Mouse (Mus musculus): ENCODE results near the gene Rab3d. TPM values are rescaled to one million over a fixed set of nuclear protein-coding genes. Genes with fewer than 3 reads are reported as not detected.
A peak's percentile ranks its signal among the peaks of the same experiment; 100 is the strongest.

Rab3d gene
- polyA plus RNA-seq, 1 experiment from 2014 or later, result 20.2 TPM

DNA sequence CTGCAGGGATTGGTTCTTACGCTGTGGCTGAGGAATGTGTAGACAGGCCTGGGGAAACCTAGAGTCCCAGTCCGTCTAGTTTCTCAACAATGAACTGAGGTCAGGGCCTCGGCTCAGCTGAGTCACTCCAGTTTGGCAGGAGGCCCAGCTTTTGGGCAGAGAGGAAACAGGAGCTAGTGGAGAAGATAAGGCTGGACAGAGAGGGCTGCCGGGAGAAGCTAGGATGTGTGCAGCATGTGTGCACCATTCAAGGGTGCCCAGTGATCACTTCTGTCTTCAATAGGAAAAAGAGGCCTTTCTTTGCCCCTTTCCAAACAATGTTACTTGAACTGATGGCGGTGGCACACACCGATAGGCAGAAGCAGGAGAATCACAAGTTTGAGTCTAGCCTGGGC lies 6.1 kb upstream of the Rab3d start:
- Histone ChIP-seq H3K4me3 (no peak overlapping the region), H3K27me3 (no peaks in the 10 kb centered on the region), H3K4me2 (no peak overlapping the region), H3K36me3 (0 out of 2 replicates have a peak, but pooled peaks cover 4% of the 10 kb centered on the region), H3K4me1 (peaks cover 23% of the 10 kb centered on the region), H3K27ac (peak overlapping the region; percentile 80), H3K9ac (no peak overlapping the region), H3K9me3 (no peaks in the 10 kb centered on the region)
- 23% methylated on average over 6 of the region's 6 CpGs for WGBS
- ATAC-seq (ENCODE audit: borderline replicate concordance, extremely low read depth, low FRiP score, low TSS enrichment), result peak; percentile 83

- peak overlapping the region; percentile 80 for H3K27ac ChIP-seq
- H3K36me3 ChIP-seq, result 0 out of 2 replicates have a peak, but pooled peaks cover 4% of the 10 kb centered on the region
- H3K9ac ChIP-seq, result no peak overlapping the region
- WGBS, result 16% methylated on average over 3 of the region's 3 CpGs
- no peak overlapping the region for H3K4me2 ChIP-seq
- ATAC-seq (ENCODE audit: borderline replicate concordance, extremely low read depth, low FRiP score, low TSS enrichment), result no peak; the same call in 1 of the 2 replicates
- no peaks in the 10 kb centered on the region for H3K27me3 ChIP-seq
- H3K9me3 ChIP-seq, result no peaks in the 10 kb centered on the region
- H3K4me3 ChIP-seq, result no peak overlapping the region
- H3K4me1 ChIP-seq, result peaks cover 28% of the 10 kb centered on the region
These were observed 5.6 kb upstream of the Rab3d start for GRCm38 (mm10) chr9:21923490-21924098.

DNA sequence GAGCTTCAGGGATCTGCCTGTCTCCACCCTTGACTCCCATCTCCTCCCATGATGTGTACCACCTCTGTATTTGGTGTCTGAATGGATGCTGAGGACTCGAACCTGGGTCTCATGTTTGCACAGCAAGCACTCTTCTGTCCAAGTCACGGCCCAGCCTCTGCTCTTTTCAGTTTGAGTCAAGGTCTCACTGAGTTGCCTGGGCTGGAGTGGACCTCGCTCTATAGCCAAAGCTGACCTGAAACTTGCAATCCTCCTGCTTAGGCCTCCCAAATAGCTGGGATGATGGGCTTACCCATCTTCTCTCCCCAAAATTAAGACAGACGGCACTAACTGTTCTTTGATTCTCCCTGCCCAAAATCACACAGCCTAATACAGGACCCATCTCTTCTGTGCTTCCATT lies 5.0 kb upstream of the Rab3d start:
- 79% methylated on average over 4 of the region's 4 CpGs for WGBS
- ATAC-seq (ENCODE audit: borderline replicate concordance, extremely low read depth, low FRiP score, low TSS enrichment), result no peak
- H3K4me1 ChIP-seq, result peaks cover 33% of the 10 kb centered on the region

DNA sequence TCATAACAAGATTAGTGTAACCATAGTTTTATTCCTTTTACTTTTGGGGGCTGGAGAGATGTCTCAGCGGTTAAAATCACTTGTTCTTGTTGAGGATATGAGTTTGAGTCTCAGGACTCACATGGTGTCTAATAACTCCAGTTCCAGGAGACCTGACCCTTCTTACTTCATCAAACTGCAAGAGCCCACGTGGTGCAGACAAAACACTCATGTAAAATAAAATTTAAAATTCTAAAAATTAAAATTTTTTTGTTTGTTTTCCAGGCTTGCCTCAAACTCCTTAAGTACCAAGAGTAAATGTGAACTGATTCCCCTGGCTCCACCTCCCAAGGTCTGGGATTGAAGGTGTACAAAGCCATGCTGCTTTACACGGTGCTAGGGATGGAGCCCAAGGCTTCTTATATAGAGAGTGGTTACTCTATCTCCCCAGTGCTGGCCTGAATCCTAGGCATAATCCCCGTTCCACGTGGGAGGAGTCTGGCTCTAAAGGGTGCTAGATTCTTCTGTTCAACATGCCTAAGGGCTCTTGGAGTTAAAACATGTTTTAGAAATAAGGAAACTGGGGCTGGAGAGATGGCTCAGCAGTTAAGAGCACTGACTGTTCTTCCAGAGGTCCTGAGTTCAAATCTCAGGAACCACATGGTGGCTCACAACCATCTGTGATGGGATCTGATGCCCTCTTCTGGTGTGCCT lies 846 bp upstream of the Rab3d start:
- WGBS, result 16% methylated on average over 5 of the region's 5 CpGs
- Histone ChIP-seq H3K27ac (peak overlapping the region; percentile 37), H3K4me3 (peak overlapping the region; percentile 62), H3K4me2 (peak overlapping the region; percentile 98), H3K9me3 (no peaks in the 10 kb centered on the region), H3K9ac (no peak overlapping the region), H3K4me1 (peaks cover 23% of the 10 kb centered on the region), H3K27me3 (peaks cover 4% of the 10 kb centered on the region), H3K36me3 (no peaks in the 10 kb centered on the region)
- ATAC-seq (ENCODE audit: borderline replicate concordance, extremely low read depth, low FRiP score, low TSS enrichment), result no peak

More for the DNA sequence above, 5.0 kb upstream of the Rab3d start:
- Histone ChIP-seq H3K9ac (no peak overlapping the region), H3K27ac (no peak overlapping the region; the same call in 1 of the 2 replicates), H3K4me3 (no peak overlapping the region), H3K4me2 (no peak overlapping the region), H3K9me3 (no peaks in the 10 kb centered on the region), H3K36me3 (0 out of 2 replicates have a peak, but pooled peaks cover 4% of the 10 kb centered on the region), H3K27me3 (no peaks in the 10 kb centered on the region)

DNA sequence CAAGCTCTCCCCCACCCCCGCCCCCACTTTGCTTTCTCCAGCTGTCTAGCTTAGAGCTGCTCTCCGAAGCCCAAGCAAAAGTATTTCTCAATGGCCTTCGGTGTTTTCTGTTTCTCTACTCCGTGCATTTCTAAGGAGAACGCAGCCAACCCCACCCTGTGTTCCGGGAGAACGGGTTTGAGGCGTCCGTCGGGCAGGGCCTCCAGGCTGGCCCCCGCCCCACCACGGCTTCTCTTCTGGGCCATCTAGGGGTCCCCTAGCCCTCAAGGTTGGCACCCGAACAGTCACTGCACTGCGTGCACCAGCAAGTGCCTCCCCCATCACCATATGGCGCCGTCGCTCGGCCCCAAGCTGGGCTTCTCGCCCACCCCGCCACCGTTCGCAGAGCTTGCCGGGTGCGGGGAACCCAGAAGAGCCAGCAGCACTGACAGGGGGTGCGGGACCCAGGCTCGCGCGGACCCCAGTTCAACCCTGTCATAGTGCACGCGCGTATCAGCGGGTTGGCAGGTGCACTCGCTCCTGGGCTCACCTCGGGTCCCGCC lies 428 bp downstream of the Rab3d start:
- Histone ChIP-seq H3K4me1 (peaks cover 18% of the 10 kb centered on the region), H3K4me3 (peak overlapping the region; percentile 62), H3K9me3 (no peaks in the 10 kb centered on the region), H3K27ac (peak overlapping the region; percentile 3; the same call in 1 of the 2 replicates), H3K27me3 (peaks cover 4% of the 10 kb centered on the region), H3K9ac (peak overlapping the region; percentile 60), H3K36me3 (no peaks in the 10 kb centered on the region), H3K4me2 (peak overlapping the region; percentile 98)
- WGBS, result under 1% methylated on average over 35 of the region's 35 CpGs
- ATAC-seq (ENCODE audit: borderline replicate concordance, extremely low read depth, low FRiP score, low TSS enrichment), result no peak

DNA sequence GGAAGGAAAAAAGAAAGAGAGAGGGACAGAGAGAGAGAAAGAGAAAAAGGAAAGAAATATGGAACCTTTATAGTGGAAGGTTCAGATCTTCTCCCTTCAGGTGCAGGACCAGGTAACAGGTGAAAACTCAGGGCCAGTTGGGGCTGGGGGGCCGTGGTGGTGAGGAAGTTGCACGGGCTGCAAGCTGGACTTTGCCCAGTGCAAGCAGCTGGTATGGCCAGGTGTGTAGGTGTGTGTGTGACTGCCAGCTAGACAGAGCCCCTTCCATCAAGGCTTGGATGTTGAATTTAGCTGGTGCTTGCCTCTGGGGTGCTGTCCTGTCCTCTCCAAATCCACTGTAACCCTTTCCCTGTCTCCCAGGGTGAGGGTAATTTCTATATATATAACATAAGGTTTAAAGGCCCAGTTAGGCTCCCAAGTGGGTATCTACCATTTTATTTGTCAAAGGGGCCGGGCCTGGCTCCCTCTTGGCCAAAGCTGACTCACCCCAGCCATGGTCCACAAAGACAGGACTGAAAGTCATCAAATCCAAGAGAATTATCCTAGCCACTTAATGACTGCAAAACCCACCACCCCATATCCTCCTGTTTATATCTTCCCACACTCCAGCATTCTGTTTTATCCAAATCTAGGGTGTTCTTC lies 1.0 kb downstream of the Rab3d start:
- Histone ChIP-seq H3K4me1 (peaks cover 18% of the 10 kb centered on the region), H3K4me2 (peak overlapping the region; percentile 98), H3K27ac (no peak overlapping the region), H3K36me3 (no peaks in the 10 kb centered on the region), H3K27me3 (peaks cover 4% of the 10 kb centered on the region), H3K9me3 (no peaks in the 10 kb centered on the region), H3K9ac (no peak overlapping the region), H3K4me3 (peak overlapping the region; percentile 62)
- ATAC-seq (ENCODE audit: borderline replicate concordance, extremely low read depth, low FRiP score, low TSS enrichment), result no peak
- 57% methylated on average over 3 of the region's 3 CpGs for WGBS

- H3K9ac ChIP-seq, result no peak overlapping the region
- H3K4me3 ChIP-seq, result no peak overlapping the region
- no peak overlapping the region for H3K4me2 ChIP-seq
- WGBS, result 67% methylated on average over 10 of the region's 10 CpGs
- ATAC-seq (ENCODE audit: borderline replicate concordance, extremely low read depth, low FRiP score, low TSS enrichment), result no peak; the same call in 1 of the 2 replicates
- no peaks in the 10 kb centered on the region for H3K9me3 ChIP-seq
- H3K27ac ChIP-seq, result no peak overlapping the region
- no peaks in the 10 kb centered on the region for H3K36me3 ChIP-seq
- no peaks in the 10 kb centered on the region for H3K27me3 ChIP-seq
- no peaks in the 10 kb centered on the region for H3K4me1 ChIP-seq
These were observed 8.3 kb downstream of the Rab3d start for GRCm38 (mm10) chr9:21909474-21910223.

DNA sequence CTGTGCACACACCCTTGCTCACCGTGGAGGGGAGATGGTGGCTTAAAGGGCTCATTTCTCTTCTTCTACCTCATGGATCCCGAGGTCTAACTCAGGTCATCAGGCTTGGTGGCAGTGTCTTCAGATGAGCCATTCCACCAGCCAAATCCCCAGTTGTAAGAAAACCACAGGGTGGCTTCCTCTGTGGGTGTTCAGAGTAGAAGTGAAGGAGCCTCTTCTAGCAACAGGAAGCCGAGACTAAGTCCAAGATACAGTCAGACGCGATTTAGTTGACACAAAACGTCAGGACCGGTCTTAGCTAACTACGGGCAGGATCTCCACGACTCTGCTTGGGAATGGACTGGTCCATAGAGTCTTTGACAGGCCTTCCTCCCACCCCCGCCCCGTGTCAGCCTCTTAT lies 9.8 kb downstream of the Rab3d start:
- ATAC-seq (ENCODE audit: borderline replicate concordance, extremely low read depth, low FRiP score, low TSS enrichment), result no peak
- no peaks in the 10 kb centered on the region for H3K4me1 ChIP-seq
- H3K9me3 ChIP-seq, result no peaks in the 10 kb centered on the region
- no peaks in the 10 kb centered on the region for H3K36me3 ChIP-seq
- no peaks in the 10 kb centered on the region; the same call in 1 of the 2 replicates for H3K27me3 ChIP-seq
- H3K27ac ChIP-seq, result no peak overlapping the region
- no peak overlapping the region for H3K4me3 ChIP-seq
- WGBS, result 70% methylated on average over 11 of the region's 11 CpGs
- no peak overlapping the region for H3K4me2 ChIP-seq
- H3K9ac ChIP-seq, result no peak overlapping the region

DNA sequence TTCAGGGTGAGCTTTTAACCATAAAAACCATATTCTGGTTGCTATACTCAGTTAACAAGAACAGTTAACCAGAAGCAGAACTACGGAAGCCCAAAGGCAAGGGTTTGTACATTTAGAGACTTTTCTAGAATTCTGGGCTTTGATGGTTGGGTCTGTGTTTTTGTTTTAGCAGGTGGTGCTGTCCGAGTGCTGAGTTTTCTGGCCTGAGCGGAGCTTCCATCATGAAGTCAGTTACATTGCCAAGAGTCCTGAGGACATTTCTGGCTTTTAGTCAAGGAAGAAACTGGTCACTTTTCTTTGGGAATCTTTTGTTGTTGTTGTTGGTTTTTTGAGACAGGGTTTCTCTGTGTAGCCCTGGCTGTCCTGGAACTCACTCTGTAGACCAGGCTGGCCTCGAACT lies 14.0 kb downstream of the Rab3d start:
- H3K9me3 ChIP-seq, result no peaks in the 10 kb centered on the region
- 86% methylated on average over 4 of the region's 4 CpGs for WGBS
- H3K27ac ChIP-seq, result no peak overlapping the region

GRCm38 (mm10) chr9:21901223-21901820 lies 16.7 kb downstream of the Rab3d start:
- H3K4me2 ChIP-seq, result peak overlapping the region; percentile 54
- no peak overlapping the region for H3K27ac ChIP-seq
- WGBS, result 17% methylated on average over 10 of the region's 10 CpGs
- H3K9me3 ChIP-seq, result no peaks in the 10 kb centered on the region
- peak; percentile 85 for ATAC-seq (ENCODE audit: borderline replicate concordance, extremely low read depth, low FRiP score, low TSS enrichment)
- 0 out of 2 replicates have a peak, but pooled peaks cover 4% of the 10 kb centered on the region for H3K4me1 ChIP-seq
- peaks cover 7% of the 10 kb centered on the region; the same call in 1 of the 2 replicates for H3K27me3 ChIP-seq
- H3K4me3 ChIP-seq, result peak overlapping the region; percentile 41
- H3K9ac ChIP-seq, result no peak overlapping the region
- no peaks in the 10 kb centered on the region for H3K36me3 ChIP-seq

More for the DNA sequence above, 14.0 kb downstream of the Rab3d start:
- 0 out of 2 replicates have a peak, but pooled peaks cover 4% of the 10 kb centered on the region for H3K4me1 ChIP-seq
- peaks cover 3% of the 10 kb centered on the region; the same call in 1 of the 2 replicates for H3K27me3 ChIP-seq
- no peak overlapping the region for H3K9ac ChIP-seq
- H3K4me2 ChIP-seq, result no peak overlapping the region
- no peak for ATAC-seq (ENCODE audit: borderline replicate concordance, extremely low read depth, low FRiP score, low TSS enrichment)
- no peaks in the 10 kb centered on the region for H3K36me3 ChIP-seq
- no peak overlapping the region for H3K4me3 ChIP-seq

GRCm38 (mm10) chr9:21889229-21889628 lies 28.8 kb downstream of the Rab3d start:
- Histone ChIP-seq H3K9me3 (no peaks in the 10 kb centered on the region), H3K27ac (no peak overlapping the region), H3K4me1 (no peaks in the 10 kb centered on the region), H3K4me3 (no peak overlapping the region), H3K4me2 (no peak overlapping the region), H3K36me3 (no peaks in the 10 kb centered on the region), H3K27me3 (0 out of 2 replicates have a peak, but pooled peaks cover 8% of the 10 kb centered on the region), H3K9ac (no peak overlapping the region)
- ATAC-seq (ENCODE audit: borderline replicate concordance, extremely low read depth, low FRiP score, low TSS enrichment), result no peak
- WGBS, result 60% methylated on average over 3 of the region's 3 CpGs
